Mouse (Mus musculus) heart, embryonic 15.5 days (tissue): Measurements from ENCODE around the gene Gm45618. TPM values are rescaled to one million over a fixed set of nuclear protein-coding genes. Genes with fewer than 3 reads are reported as not detected.
"Not testable (repeated sequence)": the region's sequence is repeated elsewhere in the genome, so short reads cannot be mapped to it uniquely, and the experiment has no call there.

Source experiments
- ATAC-seq: fragments of 200-750 bp; cut with Nextera tagmentation; replicated peaks from 2 replicates; pipeline ENCODE4 v1.8.0; 2017; ENCODE audit warnings: low read depth, moderate TSS enrichment; ENCODE audit not compliant: insufficient number of reproducible peaks, insufficient read depth, low FRiP score
- H3K27ac ChIP-seq: fragments of 300-500 bp; sonication (generic); 2 replicates; pipeline ENCODE4 v1.5.1; 2015; ENCODE audit warnings: mild to moderate bottlenecking, inconsistent platforms
- H3K27me3 ChIP-seq: fragments of 300-500 bp; sonication (generic); 2 replicates; pipeline ENCODE4 v1.6.1; 2015; ENCODE audit warnings: inconsistent platforms
- H3K36me3 ChIP-seq: fragments of 300-500 bp; sonication (generic); 2 replicates; pipeline ENCODE4 v1.6.1; 2015; ENCODE audit warnings: mild to moderate bottlenecking, inconsistent platforms
- H3K4me1 ChIP-seq: fragments of 300-500 bp; sonication (generic); replicated peaks from 2 replicates; pipeline ENCODE4 v1.6.1; 2015; ENCODE audit warnings: inconsistent platforms
- H3K4me2 ChIP-seq: fragments of 300-500 bp; sonication (generic); 2 replicates; pipeline ENCODE4 v1.6.1; 2015; ENCODE audit warnings: inconsistent platforms, mild to moderate bottlenecking, moderate library complexity
- H3K4me3 ChIP-seq: fragments of 300-500 bp; sonication (generic); 2 replicates; pipeline ENCODE4 v1.5.1; 2015; ENCODE audit warnings: mild to moderate bottlenecking, inconsistent platforms
- H3K9ac ChIP-seq: fragments of 300-500 bp; sonication (generic); 2 replicates; pipeline ENCODE4 v1.6.1; 2015; ENCODE audit warnings: mild to moderate bottlenecking, inconsistent platforms
- H3K9me3 ChIP-seq: fragments of 300-500 bp; sonication (generic); replicated peaks from 2 replicates; pipeline ENCODE4 v1.6.1; 2016; ENCODE audit warnings: inconsistent platforms
- WGBS: fragments of 180-500 bp; shearing (Covaris S2); methylation state at CpG from one replicate; pipeline ENCODE4 v1.1.7; 2015; ENCODE audit warnings: mixed read lengths; 5-methylcytosine and 5-hydroxymethylcytosine counted together
- polyA plus RNA-seq: library from polyadenylated mRNA; unstranded; fragments of >200 nt; fragmentation: Nextera tagmentation; extraction: Ambion mirVana; gene quantifications from 2 replicates; pipeline ENCODE4 v1.2.1, GENCODE M21; 2015

The Gm45618 gene
- not detected in 2 replicates for polyA plus RNA-seq

GRCm38 (mm10) chr7:142120629-142121028, at the start of gene Gm45618:
Gene Gm45618, minus strand, starts transcription at chr7:142120729.
- not testable (repeated sequence) for H3K4me3 ChIP-seq, H3K36me3 ChIP-seq, ATAC-seq, H3K9ac ChIP-seq, H3K27me3 ChIP-seq, H3K9me3 ChIP-seq, H3K4me2 ChIP-seq, H3K27ac ChIP-seq, H3K4me1 ChIP-seq
- 76% methylated on average over 1 of the region's 1 CpGs for WGBS

- H3K27ac ChIP-seq, result no peak overlapping the region
- no peaks in the 10 kb centered on the region for H3K9me3 ChIP-seq
- H3K4me3 ChIP-seq, result no peak overlapping the region
- H3K36me3 ChIP-seq, result no peaks in the 10 kb centered on the region
- peaks cover 7% of the 10 kb centered on the region; the same call in 1 of the 2 replicates for H3K27me3 ChIP-seq
- no peak overlapping the region for H3K9ac ChIP-seq
- H3K4me1 ChIP-seq, result no peaks in the 10 kb centered on the region
- no peak for ATAC-seq
- no peak overlapping the region for H3K4me2 ChIP-seq
- WGBS, result 42% methylated on average over 3 of the region's 3 CpGs
These were observed 49.3 kb upstream of the Gm45618 start for GRCm38 (mm10) chr7:142169836-142170235.

- ATAC-seq, H3K4me2 ChIP-seq, H3K36me3 ChIP-seq, H3K9ac ChIP-seq, H3K27me3 ChIP-seq, H3K9me3 ChIP-seq, H3K27ac ChIP-seq, H3K4me3 ChIP-seq, H3K4me1 ChIP-seq: not testable (repeated sequence)
These were observed 45.1 kb upstream of the Gm45618 start, which contains the start of gene Gm4553 for GRCm38 (mm10) chr7:142165639-142166038. Gene Gm4553, minus strand, starts transcription at chr7:142165739.

- no peaks in the 10 kb centered on the region for H3K4me1 ChIP-seq
- H3K4me3 ChIP-seq, result no peak overlapping the region
- 87% methylated on average over 3 of the region's 3 CpGs for WGBS
- H3K36me3 ChIP-seq, result no peaks in the 10 kb centered on the region
- no peaks in the 10 kb centered on the region; the same call in 1 of the 2 replicates for H3K27me3 ChIP-seq
- no peak overlapping the region for H3K4me2 ChIP-seq
- no peaks in the 10 kb centered on the region for H3K9me3 ChIP-seq
- no peak overlapping the region for H3K27ac ChIP-seq
- no peak overlapping the region for H3K9ac ChIP-seq
- no peak for ATAC-seq
These were observed 38.8 kb upstream of the Gm45618 start for GRCm38 (mm10) chr7:142159366-142159765.

GRCm38 (mm10) chr7:142157013-142157412, 36.5 kb upstream of the Gm45618 start, which contains the start of gene Gm29735:
Gene Gm29735, minus strand, starts transcription at chr7:142157113.
- 43% methylated on average over 2 of the region's 2 CpGs for WGBS
- H3K9me3 ChIP-seq, H3K27ac ChIP-seq, H3K4me2 ChIP-seq, H3K36me3 ChIP-seq, H3K9ac ChIP-seq, H3K27me3 ChIP-seq, H3K4me3 ChIP-seq, ATAC-seq, H3K4me1 ChIP-seq: not testable (repeated sequence)

- no peak overlapping the region for H3K4me2 ChIP-seq
- ATAC-seq, result no peak
- no peaks in the 10 kb centered on the region for H3K4me1 ChIP-seq
- no peak overlapping the region for H3K4me3 ChIP-seq
- no peak overlapping the region for H3K27ac ChIP-seq
- H3K9ac ChIP-seq, result no peak overlapping the region
- WGBS, result 48% methylated on average over 1 of the region's 1 CpGs
- H3K27me3 ChIP-seq, result no peaks in the 10 kb centered on the region; the same call in 1 of the 2 replicates
- no peaks in the 10 kb centered on the region for H3K36me3 ChIP-seq
- no peaks in the 10 kb centered on the region for H3K9me3 ChIP-seq
These were observed 34.8 kb upstream of the Gm45618 start for GRCm38 (mm10) chr7:142155308-142155707.

- no peaks in the 10 kb centered on the region for H3K36me3 ChIP-seq
- H3K9ac ChIP-seq, result no peak overlapping the region
- no peaks in the 10 kb centered on the region for H3K4me1 ChIP-seq
- H3K9me3 ChIP-seq, result no peaks in the 10 kb centered on the region
- no peak overlapping the region for H3K4me2 ChIP-seq
- no peak overlapping the region for H3K27ac ChIP-seq
- no peak for ATAC-seq
- 74% methylated on average over 4 of the region's 4 CpGs for WGBS
- H3K4me3 ChIP-seq, result no peak overlapping the region
- H3K27me3 ChIP-seq, result no peaks in the 10 kb centered on the region; the same call in 1 of the 2 replicates
These were observed 31.7 kb upstream of the Gm45618 start for GRCm38 (mm10) chr7:142152191-142152590.

GRCm38 (mm10) chr7:142148633-142149032, 28.1 kb upstream of the Gm45618 start:
- H3K27ac ChIP-seq, result no peak overlapping the region
- ATAC-seq, result no peak

GRCm38 (mm10) chr7:142146033-142146432, 25.5 kb upstream of the Gm45618 start:
- ATAC-seq, result no peak
- H3K9ac ChIP-seq, result no peak overlapping the region
- no peak overlapping the region for H3K27ac ChIP-seq
- H3K4me1 ChIP-seq, result no peaks in the 10 kb centered on the region
- no peaks in the 10 kb centered on the region for H3K9me3 ChIP-seq
- no peak overlapping the region for H3K4me2 ChIP-seq
- WGBS, result 3% methylated on average over 1 of the region's 1 CpGs
- H3K36me3 ChIP-seq, result no peaks in the 10 kb centered on the region
- H3K27me3 ChIP-seq, result peaks cover 10% of the 10 kb centered on the region; the same call in 1 of the 2 replicates
- H3K4me3 ChIP-seq, result no peak overlapping the region

More at GRCm38 (mm10) chr7:142148633-142149032, 28.1 kb upstream of the Gm45618 start:
- H3K9me3 ChIP-seq, result no peaks in the 10 kb centered on the region
- H3K4me3 ChIP-seq, result no peak overlapping the region
- no peak overlapping the region for H3K9ac ChIP-seq
- H3K4me2 ChIP-seq, result no peak overlapping the region
- H3K4me1 ChIP-seq, result no peaks in the 10 kb centered on the region
- H3K36me3 ChIP-seq, result no peaks in the 10 kb centered on the region
- H3K27me3 ChIP-seq, result peaks cover 10% of the 10 kb centered on the region; the same call in 1 of the 2 replicates

- no peak overlapping the region for H3K4me2 ChIP-seq
- H3K9me3 ChIP-seq, result no peaks in the 10 kb centered on the region
- H3K9ac ChIP-seq, result no peak overlapping the region
- WGBS, result 38% methylated on average over 4 of the region's 4 CpGs
- no peaks in the 10 kb centered on the region for H3K36me3 ChIP-seq
- ATAC-seq, result no peak
- H3K27ac ChIP-seq, result no peak overlapping the region
- no peaks in the 10 kb centered on the region for H3K4me1 ChIP-seq
- no peak overlapping the region for H3K4me3 ChIP-seq
- H3K27me3 ChIP-seq, result peaks cover 10% of the 10 kb centered on the region; the same call in 1 of the 2 replicates
These were observed 24.9 kb upstream of the Gm45618 start for GRCm38 (mm10) chr7:142145413-142145940.

- Histone ChIP-seq H3K9ac (no peak within 1 kb of the TSS), H3K36me3 (no peaks in the 10 kb centered on the region), H3K27me3 (peaks cover 10% of the 10 kb centered on the region; the same call in 1 of the 2 replicates), H3K4me3 (no peak within 1 kb of the TSS), H3K4me1 (no peaks in the 10 kb centered on the region), H3K27ac (no peak within 1 kb of the TSS), H3K4me2 (no peak within 1 kb of the TSS), H3K9me3 (no peaks in the 10 kb centered on the region)
- no peak for ATAC-seq
- 67% methylated on average over 1 of the region's 1 CpGs for WGBS
These were observed 24.0 kb upstream of the Gm45618 start, which contains the start of gene Gm45337 for GRCm38 (mm10) chr7:142144507-142144906. Gene Gm45337, minus strand, starts transcription at chr7:142144607.

GRCm38 (mm10) chr7:142143506-142144010, 23.0 kb upstream of the Gm45618 start:
- not testable (repeated sequence) for ATAC-seq, H3K9me3 ChIP-seq, H3K4me1 ChIP-seq, H3K4me3 ChIP-seq, H3K9ac ChIP-seq, H3K36me3 ChIP-seq, H3K27ac ChIP-seq, H3K4me2 ChIP-seq
- peaks cover 10% of the 10 kb centered on the region; the same call in 1 of the 2 replicates for H3K27me3 ChIP-seq
- 36% methylated on average over 1 of the region's 1 CpGs for WGBS
